Mouse (Mus musculus) adrenal gland, postnatal 25 days (tissue): ENCODE measurements around the gene Rpp25. TPM values are rescaled to one million over a fixed set of nuclear protein-coding genes. Genes with fewer than 3 reads are reported as not detected.

Source experiments
- total RNA-seq: library from RNA; stranded (reverse); gene quantifications from 2 replicates; pipeline ENCODE4 v1.2.3, GENCODE M21; 2021

The Rpp25 gene
- total RNA-seq, 1 experiment from 2014 or later, result 6.5 TPM

Other genes starting within 250 kb of the Rpp25 start
- 40.7 and 45.1 TPM in 2 replicates for gene 1700017B05Rik, start 241.4 kb upstream of the Rpp25 start, total RNA-seq
- 17.4 and 31.5 TPM in 2 replicates for gene Ppcdc, start 63.9 kb upstream of the Rpp25 start, total RNA-seq
- gene Scamp5, start 36.0 kb upstream of the Rpp25 start, total RNA-seq, result 10.8 and 14.4 TPM in 2 replicates
- 410 and 447 TPM in 2 replicates for gene Cox5a, start 17.2 kb downstream of the Rpp25 start, total RNA-seq
- 25.2 and 29.2 TPM in 2 replicates for gene Fam219b, start 33.5 kb downstream of the Rpp25 start, total RNA-seq
- 37.2 and 46.9 TPM in 2 replicates for gene Mpi, start 48.7 kb downstream of the Rpp25 start, total RNA-seq
- gene Scamp2, start 56.9 kb downstream of the Rpp25 start, total RNA-seq, result 54.6 and 67.0 TPM in 2 replicates
- 18.3 and 27.5 TPM in 2 replicates for gene Ulk3, start 85.4 kb downstream of the Rpp25 start, total RNA-seq
- gene Cplx3, start 102.3 kb downstream of the Rpp25 start, total RNA-seq, result not detected in 2 replicates
- not detected in 2 replicates for gene Lman1l, start 116.7 kb downstream of the Rpp25 start, total RNA-seq
- gene Csk, start 149.6 kb downstream of the Rpp25 start, total RNA-seq, result 70.4 and 105 TPM in 2 replicates
- 5.5 TPM in 1 of 2 replicates, not detected in the other for gene Cyp1a2, start 179.7 kb downstream of the Rpp25 start, total RNA-seq
- gene Cyp1a1, start 183.9 kb downstream of the Rpp25 start, total RNA-seq, result 0.12 and 0.57 TPM in 2 replicates
- gene Edc3, start 204.5 kb downstream of the Rpp25 start, total RNA-seq, result 10.5 and 11.2 TPM in 2 replicates